Mouse (Mus musculus): ENCODE measurements around the gene Senp3. TPM values are rescaled to one million over a fixed set of nuclear protein-coding genes. Genes with fewer than 3 reads are reported as not detected.

Gene Senp3
- 46.6 and 53.5 TPM in 2 replicates for polyA plus RNA-seq (2015; fragmentation: Nextera tagmentation; extraction: Ambion mirVana)

GRCm38 (mm10) chr11:69681314-69682208, at the start of gene Senp3:
Gene Senp3 (minus strand): TSS chr11:69682084.

GRCm38 (mm10) chr11:69695361-69696181, 13.7 kb upstream of the Senp3 start, which contains the start of the genes Tnfsf12 and Tnfsfm13:
Gene Tnfsf12 (minus strand): TSS chr11:69695849.
Gene Tnfsfm13 (minus strand): TSS chr11:69696098.

GRCm38 (mm10) chr11:69685526-69686148, 3.8 kb upstream of the Senp3 start, which contains the start of gene Tnfsf13:
Gene Tnfsf13 (minus strand): TSS chr11:69685784.

GRCm38 (mm10) chr11:69672211-69672706, 9.6 kb downstream of the Senp3 start, which contains the start of gene Eif4a1:
Gene Eif4a1 (minus strand): TSS chr11:69672423.

GRCm38 (mm10) chr11:69665961-69666664, 15.8 kb downstream of the Senp3 start, which contains the start of gene Cd68:
Gene Cd68 (minus strand): TSS chr11:69666153.

GRCm38 (mm10) chr11:69662213-69662966, 19.5 kb downstream of the Senp3 start, which contains the start of gene Mpdu1:
Gene Mpdu1 (minus strand): TSS chr11:69662642.

DNA sequence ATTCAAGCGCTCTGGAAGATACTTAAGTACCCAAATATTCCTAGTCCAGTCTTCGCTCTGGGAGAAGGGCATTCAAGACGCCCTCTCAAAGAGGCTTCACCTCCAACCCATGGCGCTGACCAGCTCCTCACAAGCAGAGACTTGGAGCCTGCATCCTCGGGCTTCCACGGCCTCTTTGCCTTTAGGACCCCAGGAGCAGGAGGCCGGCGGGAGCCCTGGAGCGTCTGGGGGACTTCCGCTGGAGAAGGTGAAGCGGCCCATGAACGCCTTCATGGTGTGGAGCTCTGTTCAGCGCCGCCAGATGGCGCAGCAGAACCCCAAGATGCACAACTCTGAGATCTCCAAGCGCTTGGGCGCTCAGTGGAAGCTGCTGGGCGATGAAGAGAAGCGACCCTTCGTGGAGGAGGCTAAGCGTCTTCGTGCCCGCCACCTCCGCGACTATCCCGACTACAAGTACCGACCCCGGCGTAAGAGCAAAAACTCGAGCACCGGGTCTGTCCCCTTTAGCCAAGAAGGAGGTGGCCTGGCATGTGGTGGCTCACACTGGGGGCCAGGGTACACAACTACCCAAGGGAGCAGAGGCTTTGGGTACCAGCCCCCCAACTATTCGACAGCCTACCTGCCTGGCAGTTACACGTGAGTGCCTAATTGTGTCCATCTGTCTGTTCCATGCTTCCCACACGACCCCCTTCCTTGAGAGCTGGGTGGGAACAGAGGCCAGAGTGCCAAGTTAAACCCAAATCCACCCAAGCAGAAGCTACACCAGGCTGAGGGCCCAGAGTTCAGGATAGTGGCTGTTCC, 26.4 kb downstream of the Senp3 start, which contains the start of gene Sox15:
Gene Sox15, plus strand, starts transcription at position 51 of the 801 bp plus-strand sequence.

GRCm38 (mm10) chr11:69632284-69633089, 49.4 kb downstream of the Senp3 start, which contains the start of gene Fxr2:
Gene Fxr2 (plus strand): TSS chr11:69632990.

Small RNA genes lying within 50 kb of the gene (microRNA-seq; reads per million reads assigned to microRNA genes)
- gene Mir1934 (ENCODE audit: borderline replicate concordance, insufficient number of aligned reads), result 3.5 reads per million, percentile 1 among the genes with 10 or more reads in this experiment
- gene Mir467f (ENCODE audit: borderline replicate concordance, insufficient number of aligned reads), result not detected

Other genes with a start within 250 kb of the Senp3 start
- gene Dnah2, start 133.0 kb downstream of the Senp3 start, polyA plus RNA-seq (2015; fragmentation: Nextera tagmentation; extraction: Ambion mirVana), result 0.30 and 1.3 TPM in 2 replicates
- 9.0 and 17.2 TPM in 2 replicates for gene Efnb3, start 121.9 kb downstream of the Senp3 start, polyA plus RNA-seq (2015; fragmentation: Nextera tagmentation; extraction: Ambion mirVana)
- 10.6 and 11.8 TPM in 2 replicates for gene Wrap53, start 101.8 kb downstream of the Senp3 start, polyA plus RNA-seq (2015; fragmentation: Nextera tagmentation; extraction: Ambion mirVana)
- 50.4 and 67.8 TPM in 2 replicates for gene Trp53, start 101.7 kb downstream of the Senp3 start, polyA plus RNA-seq (2015; fragmentation: Nextera tagmentation; extraction: Ambion mirVana)
- 25.4 and 32.3 TPM in 2 replicates for gene Atp1b2, start 76.1 kb downstream of the Senp3 start, polyA plus RNA-seq (2015; fragmentation: Nextera tagmentation; extraction: Ambion mirVana)
- gene Shbg, start 64.2 kb downstream of the Senp3 start, polyA plus RNA-seq (2015; fragmentation: Nextera tagmentation; extraction: Ambion mirVana), result 0.14 TPM in 1 of 2 replicates, not detected in the other
- 41.0 and 44.3 TPM in 2 replicates for gene Sat2, start 60.1 kb downstream of the Senp3 start, polyA plus RNA-seq (2015; fragmentation: Nextera tagmentation; extraction: Ambion mirVana)
- 17.0 and 23.2 TPM in 2 replicates for gene Fxr2, start 49.1 kb downstream of the Senp3 start, polyA plus RNA-seq (2015; fragmentation: Nextera tagmentation; extraction: Ambion mirVana)
- gene Sox15, start 26.8 kb downstream of the Senp3 start, polyA plus RNA-seq (2015; fragmentation: Nextera tagmentation; extraction: Ambion mirVana), result not detected in 2 replicates
- 75.5 and 97.1 TPM in 2 replicates for gene Mpdu1, start 19.4 kb downstream of the Senp3 start, polyA plus RNA-seq (2015; fragmentation: Nextera tagmentation; extraction: Ambion mirVana)
- gene Cd68, start 15.9 kb downstream of the Senp3 start, polyA plus RNA-seq (2015; fragmentation: Nextera tagmentation; extraction: Ambion mirVana), result 34.5 TPM in 2 replicates
- gene Eif4a1, start 9.7 kb downstream of the Senp3 start, polyA plus RNA-seq (2015; fragmentation: Nextera tagmentation; extraction: Ambion mirVana), result 393 and 466 TPM in 2 replicates
- gene Tnfsf13, start 3.7 kb upstream of the Senp3 start, polyA plus RNA-seq (2015; fragmentation: Nextera tagmentation; extraction: Ambion mirVana), result 0.80 TPM in 2 replicates
- 17.7 and 26.1 TPM in 2 replicates for gene Tnfsf12, start 13.8 kb upstream of the Senp3 start, polyA plus RNA-seq (2015; fragmentation: Nextera tagmentation; extraction: Ambion mirVana)
- 9.2 and 12.7 TPM in 2 replicates for gene Tnfsfm13, start 14.0 kb upstream of the Senp3 start, polyA plus RNA-seq (2015; fragmentation: Nextera tagmentation; extraction: Ambion mirVana)
- 18.7 and 21.8 TPM in 2 replicates for gene Polr2a, start 76.6 kb upstream of the Senp3 start, polyA plus RNA-seq (2015; fragmentation: Nextera tagmentation; extraction: Ambion mirVana)
- 0.22 TPM in 1 of 2 replicates, not detected in the other for gene Slc35g3, start 79.9 kb upstream of the Senp3 start, polyA plus RNA-seq (2015; fragmentation: Nextera tagmentation; extraction: Ambion mirVana)
- 3.7 and 4.4 TPM in 2 replicates for gene Zbtb4, start 83.8 kb upstream of the Senp3 start, polyA plus RNA-seq (2015; fragmentation: Nextera tagmentation; extraction: Ambion mirVana)
- gene Chrnb1, start 113.9 kb upstream of the Senp3 start, polyA plus RNA-seq (2015; fragmentation: Nextera tagmentation; extraction: Ambion mirVana), result 1.9 and 2.8 TPM in 2 replicates
- 0.91 and 0.92 TPM in 2 replicates for gene Fgf11, start 119.8 kb upstream of the Senp3 start, polyA plus RNA-seq (2015; fragmentation: Nextera tagmentation; extraction: Ambion mirVana)
- gene Tmem102, start 123.5 kb upstream of the Senp3 start, polyA plus RNA-seq (2015; fragmentation: Nextera tagmentation; extraction: Ambion mirVana), result 1.4 and 1.8 TPM in 2 replicates
- gene Gm39566, start 133.2 kb upstream of the Senp3 start, polyA plus RNA-seq (2015; fragmentation: Nextera tagmentation; extraction: Ambion mirVana), result not detected in 2 replicates
- not detected in 2 replicates for gene Spem2, start 136.4 kb upstream of the Senp3 start, polyA plus RNA-seq (2015; fragmentation: Nextera tagmentation; extraction: Ambion mirVana)
- gene Spem1, start 140.1 kb upstream of the Senp3 start, polyA plus RNA-seq (2015; fragmentation: Nextera tagmentation; extraction: Ambion mirVana), result not detected in 2 replicates
- gene Nlgn2, start 155.7 kb upstream of the Senp3 start, polyA plus RNA-seq (2015; fragmentation: Nextera tagmentation; extraction: Ambion mirVana), result 3.1 and 4.3 TPM in 2 replicates
- 479 and 845 TPM in 2 replicates for gene Tmem256, start 156.4 kb upstream of the Senp3 start, polyA plus RNA-seq (2015; fragmentation: Nextera tagmentation; extraction: Ambion mirVana)
- 74.4 and 74.8 TPM in 2 replicates for gene Plscr3, start 164.3 kb upstream of the Senp3 start, polyA plus RNA-seq (2015; fragmentation: Nextera tagmentation; extraction: Ambion mirVana)
- 0.19 and 0.47 TPM in 2 replicates for gene Tnk1, start 176.6 kb upstream of the Senp3 start, polyA plus RNA-seq (2015; fragmentation: Nextera tagmentation; extraction: Ambion mirVana)
- not detected in 2 replicates for gene Tmem95, start 195.9 kb upstream of the Senp3 start, polyA plus RNA-seq (2015; fragmentation: Nextera tagmentation; extraction: Ambion mirVana)
- 4.1 and 5.2 TPM in 2 replicates for gene Kctd11, start 199.3 kb upstream of the Senp3 start, polyA plus RNA-seq (2015; fragmentation: Nextera tagmentation; extraction: Ambion mirVana)
- gene Acap1, start 213.5 kb upstream of the Senp3 start, polyA plus RNA-seq (2015; fragmentation: Nextera tagmentation; extraction: Ambion mirVana), result 0.73 and 0.76 TPM in 2 replicates
- 4.3 TPM in 2 replicates for gene 2810408A11Rik, start 218.9 kb upstream of the Senp3 start, polyA plus RNA-seq (2015; fragmentation: Nextera tagmentation; extraction: Ambion mirVana)
- gene Neurl4, start 219.0 kb upstream of the Senp3 start, polyA plus RNA-seq (2015; fragmentation: Nextera tagmentation; extraction: Ambion mirVana), result 3.7 and 4.1 TPM in 2 replicates
- gene Gps2, start 231.8 kb upstream of the Senp3 start, polyA plus RNA-seq (2015; fragmentation: Nextera tagmentation; extraction: Ambion mirVana), result 48.8 and 63.0 TPM in 2 replicates
- gene Eif5a, start 239.9 kb upstream of the Senp3 start, polyA plus RNA-seq (2015; fragmentation: Nextera tagmentation; extraction: Ambion mirVana), result 749 and 924 TPM in 2 replicates